Mouse (Mus musculus): ENCODE results near the gene Vgll2.

GRCm38 (mm10) chr10:52033729-52034128 is 11.4 kb downstream of the Vgll2 start:
- TF ChIP-seq CTCF (IDR thresholded peaks at IDR 0.05; ENCODE audit: low read depth) (no peak), EP300 (IDR thresholded peaks at IDR 0.05; ENCODE audit: low read depth) (no peak)

Data from liver, embryonic 14.5 days (tissue).